In genomic region chr10:122944888-122945287, GRCm38 (mm10) we compare ENCODE assay signal across 21 mouse cellular contexts.
DNase-seq lines count a peak whose midpoint lies in the region; ATAC-seq lines count a peak whose summit lies in the region.
"Had no signal": no experiment of that assay in that cellular context is flagged by ENCODE, and none has a peak within 500 bp of the region (broad histone marks: within the 10 kb centered on the region; RNA-seq: fewer than 3 reads in every experiment).

No protein-coding gene starts in this region.

- peak; percentile 28 for DNase-seq in 416B (ENCODE audit: low read depth)
- peak; percentile 19 for DNase-seq in NIH3T3 (ENCODE audit: low read depth)
- DNase-seq in right cerebral cortex, postnatal 4 days = no peak
- DNase-seq: adrenal gland, adult 2 months; adrenal gland, postnatal 14 days; cerebellum, adult 11 months; cerebellum, adult 2 months; cerebellum, adult 9-11 months; cerebellum, postnatal 25 days; embryo, embryonic 11 days; forebrain, postnatal 0 days; gastrocnemius, postnatal 10 days; gastrocnemius, postnatal 36 days; heart, adult 18-20 months; heart, postnatal 14 days; heart, postnatal 4 days had no signal

- ATAC-seq in hematopoietic stem cell, adult 5-6 weeks (replicated peaks in 1 of 2; ENCODE audit: insufficient read depth in 1 of 2, low FRiP score in 2 of 2, low TSS enrichment in 1 of 2, low read depth in 1 of 2, poor library complexity in 2 of 2, severe bottlenecking in 2 of 2) = 0 out of 4 replicates have a peak, but pooled peaks have one; percentile 42 to 56
- 0 out of 2 replicates have a peak, but pooled peaks have one; percentile 34 for ATAC-seq in monocyte, adult 5-6 weeks (replicated peaks; ENCODE audit: insufficient number of reproducible peaks, low FRiP score, low TSS enrichment, poor library complexity, severe bottlenecking)
- no peak for ATAC-seq in CD4-positive, CD25-positive, alpha-beta regulatory T cell, adult 4 months
- ATAC-seq: forebrain, embryonic 14.5 days; forebrain, postnatal 0 days; intestine, postnatal 0 days had no signal
